Mouse (Mus musculus) myocyte (in vitro differentiated cells): Measurements from ENCODE around the gene Gm8369. TPM values are rescaled to one million over a fixed set of nuclear protein-coding genes. Genes with fewer than 3 reads are reported as not detected.
"Not testable (repeated sequence)": the region's sequence is repeated elsewhere in the genome, so short reads cannot be mapped to it uniquely, and the experiment has no call there.

Experiments
- H3K27me3 ChIP-seq: one replicate; pipeline ENCODE4 v1.6.1; 2011; ENCODE audit not compliant: control insufficient read depth, insufficient read depth, insufficient read length
- H3K36me3 ChIP-seq: one replicate; pipeline ENCODE4 v1.6.1; 2011; ENCODE audit not compliant: control insufficient read depth, insufficient read depth
- H3K4me2 ChIP-seq: one replicate; pipeline ENCODE4 v1.6.1; 2011; ENCODE audit warnings: low read depth, control low read depth
- H3K4me3 ChIP-seq: one replicate; pipeline ENCODE4 v1.5.1; 2011; ENCODE audit warnings: mild to moderate bottlenecking, control low read depth, moderate library complexity
- H3K79me2 ChIP-seq: one replicate; pipeline ENCODE4 v1.6.1; 2011; ENCODE audit not compliant: control insufficient read depth, insufficient read depth
- H3ac ChIP-seq: one replicate; pipeline ENCODE4 v1.6.1; 2011; ENCODE audit not compliant: control insufficient read depth, insufficient read length
- CEBPB ChIP-seq: IDR thresholded peaks from 2 replicates; pipeline ENCODE4 v1.6.1; 2011; ENCODE audit warnings: mild to moderate bottlenecking, moderate library complexity; ENCODE audit not compliant: poor library complexity, insufficient read depth, severe bottlenecking
- E2F4 ChIP-seq: IDR thresholded peaks from one replicate; pipeline ENCODE4 v1.6.1; 2011; ENCODE audit warnings: mild to moderate bottlenecking, control low read depth, moderate library complexity; ENCODE audit not compliant: insufficient read depth
- MAX ChIP-seq: IDR thresholded peaks from one replicate; pipeline ENCODE4 v1.6.1; 2011; ENCODE audit warnings: low read depth, mild to moderate bottlenecking, control low read depth
- MYOD1 ChIP-seq, 3 experiments: IDR thresholded peaks; one replicate each; pipeline ENCODE4 v1.6.1; 2011; ENCODE audit warnings: control low read depth in 2 of 3, low read depth in 2 of 3, mild to moderate bottlenecking in 2 of 3, moderate library complexity in 1 of 3; ENCODE audit not compliant: insufficient read length in 2 of 3, control insufficient read depth in 1 of 3
- MYOG ChIP-seq, 3 experiments: IDR thresholded peaks; one replicate each; pipeline ENCODE4 v1.6.1; 2011; ENCODE audit warnings: control low read depth in 2 of 3, low read depth in 2 of 3, mild to moderate bottlenecking in 2 of 3; ENCODE audit not compliant: insufficient read length in 2 of 3, control insufficient read depth in 1 of 3, insufficient read depth in 1 of 3
- POLR2A ChIP-seq: IDR thresholded peaks from one replicate; pipeline ENCODE4 v1.6.1; 2011; ENCODE audit warnings: low read depth, mild to moderate bottlenecking, control low read depth, moderate library complexity; ENCODE audit not compliant: insufficient read length
- POLR2AphosphoS2 ChIP-seq: IDR thresholded peaks from one replicate; pipeline ENCODE4 v1.6.1; 2011; ENCODE audit warnings: low read depth, control low read depth; ENCODE audit not compliant: insufficient read length
- REST ChIP-seq: IDR thresholded peaks from one replicate; pipeline ENCODE4 v1.6.1; 2011; ENCODE audit warnings: mild to moderate bottlenecking, control low read depth, moderate library complexity; ENCODE audit not compliant: insufficient read depth, insufficient read length
- SRF ChIP-seq: IDR thresholded peaks from one replicate; pipeline ENCODE4 v1.6.1; 2011; ENCODE audit warnings: low read depth; ENCODE audit not compliant: control insufficient read depth, insufficient read length
- TCF12 ChIP-seq: IDR thresholded peaks from one replicate; pipeline ENCODE4 v1.6.1; 2011; ENCODE audit warnings: mild to moderate bottlenecking, control low read depth; ENCODE audit not compliant: poor library complexity, insufficient read depth, severe bottlenecking
- TCF3 ChIP-seq: IDR thresholded peaks from one replicate; pipeline ENCODE4 v1.6.1; 2011; ENCODE audit warnings: low read depth, control low read depth; ENCODE audit not compliant: insufficient read length
- USF1 ChIP-seq: IDR thresholded peaks from one replicate; pipeline ENCODE4 v1.6.1; 2011; ENCODE audit warnings: low read depth, mild to moderate bottlenecking, control low read depth, moderate library complexity
- polyA plus RNA-seq: library from polyadenylated mRNA; unstranded; fragments of >200 nt; fragmentation: generic; extraction: Trizol; gene quantifications from one replicate; pipeline ENCODE4 v1.2.1, GENCODE M21; 2012; ENCODE audit warnings: missing spikeins

The Gm8369 gene
- polyA plus RNA-seq, 1 experiment = not detected

GRCm38 (mm10) chr19:11466471-11466870 is 19.3 kb upstream of the Gm8369 start:
- Histone ChIP-seq H3K4me3 (no peak overlapping the region), H3K4me2 (no peak overlapping the region), H3ac (no peak overlapping the region), H3K27me3 (no peaks in the 10 kb centered on the region), H3K36me3 (no peaks in the 10 kb centered on the region), H3K79me2 (no peaks in the 10 kb centered on the region)
- TF ChIP-seq MYOG (IDR thresholded peaks at IDR 0.05; ENCODE audit: control insufficient read depth in 1 of 3, insufficient read depth in 1 of 3, insufficient read length in 2 of 3, low read depth in 2 of 3) (no peak), MAX (no peak), TCF3 (no peak), CEBPB (no peak), E2F4 (no peak), USF1 (no peak), POLR2AphosphoS2 (no peak), MYOD1 (IDR thresholded peaks at IDR 0.05; ENCODE audit: control insufficient read depth in 1 of 3, insufficient read length in 2 of 3, low read depth in 2 of 3) (no peak), REST (no peak), SRF (no peak), POLR2A (no peak)

GRCm38 (mm10) chr19:11468361-11468760 is 17.4 kb upstream of the Gm8369 start:
- not testable (repeated sequence) for H3K4me3 ChIP-seq, H3K79me2 ChIP-seq, H3K36me3 ChIP-seq, H3ac ChIP-seq, H3K27me3 ChIP-seq, H3K4me2 ChIP-seq

GRCm38 (mm10) chr19:11469215-11469614 is 16.5 kb upstream of the Gm8369 start, which contains the start of gene Ms4a6c:
Gene Ms4a6c, plus strand, starts transcription at chr19:11469366.
- not testable (repeated sequence) for H3K79me2 ChIP-seq, H3K4me3 ChIP-seq, H3K27me3 ChIP-seq, H3K4me2 ChIP-seq, H3K36me3 ChIP-seq, H3ac ChIP-seq

- H3K27me3 ChIP-seq = no peaks in the 10 kb centered on the region
Observed at GRCm38 (mm10) chr19:11479714-11480113, 6.0 kb upstream of the Gm8369 start.

GRCm38 (mm10) chr19:11482684-11483083 is 3.1 kb upstream of the Gm8369 start:
- Histone ChIP-seq H3K4me3 (no peak overlapping the region), H3K36me3 (no peaks in the 10 kb centered on the region), H3K4me2 (no peak overlapping the region), H3K27me3 (no peaks in the 10 kb centered on the region), H3K79me2 (no peaks in the 10 kb centered on the region), H3ac (no peak overlapping the region)
- TF ChIP-seq MYOG (IDR thresholded peaks at IDR 0.05; ENCODE audit: control insufficient read depth in 1 of 3, insufficient read depth in 1 of 3, insufficient read length in 2 of 3, low read depth in 2 of 3) = no peak
- TF ChIP-seq POLR2A = no peak
- no peak for TF ChIP-seq MAX
- no peak for TF ChIP-seq TCF12
- TF ChIP-seq SRF = no peak
- TF ChIP-seq CEBPB = no peak
- no peak for TF ChIP-seq MYOD1 (IDR thresholded peaks at IDR 0.05; ENCODE audit: control insufficient read depth in 1 of 3, insufficient read length in 2 of 3, low read depth in 2 of 3)
- no peak for TF ChIP-seq POLR2AphosphoS2
- TF ChIP-seq TCF3 = no peak
- TF ChIP-seq REST = no peak
- no peak for TF ChIP-seq USF1
- TF ChIP-seq E2F4 = no peak

More at GRCm38 (mm10) chr19:11479714-11480113, 6.0 kb upstream of the Gm8369 start:
- Histone ChIP-seq H3K4me2 (no peak overlapping the region), H3K36me3 (no peaks in the 10 kb centered on the region), H3K4me3 (no peak overlapping the region), H3ac (no peak overlapping the region), H3K79me2 (no peaks in the 10 kb centered on the region)
- TF ChIP-seq REST = no peak

- Histone ChIP-seq H3K36me3 (no peaks in the 10 kb centered on the region), H3K79me2 (no peaks in the 10 kb centered on the region), H3ac (no peak overlapping the region), H3K4me3 (no peak overlapping the region), H3K27me3 (no peaks in the 10 kb centered on the region), H3K4me2 (no peak overlapping the region)
- TF ChIP-seq CEBPB (no peak), MYOG (IDR thresholded peaks at IDR 0.05; ENCODE audit: control insufficient read depth in 1 of 3, insufficient read depth in 1 of 3, insufficient read length in 2 of 3, low read depth in 2 of 3) (no peak), USF1 (no peak), REST (no peak), E2F4 (no peak), POLR2A (no peak), POLR2AphosphoS2 (no peak), TCF3 (no peak), TCF12 (no peak), SRF (no peak), MYOD1 (IDR thresholded peaks at IDR 0.05; ENCODE audit: control insufficient read depth in 1 of 3, insufficient read length in 2 of 3, low read depth in 2 of 3) (no peak), MAX (no peak)
Observed at GRCm38 (mm10) chr19:11483941-11484340, 1.8 kb upstream of the Gm8369 start.
